Mouse (Mus musculus) spleen, adult 10 weeks (tissue): ENCODE measurements around the gene Hepacam. TPM values are rescaled to one million over a fixed set of nuclear protein-coding genes. Genes with fewer than 3 reads are reported as not detected.

Experiments used
- polyA plus RNA-seq: library from polyadenylated mRNA; stranded (reverse); fragments of 350-450 nt; fragmentation: Illumina TruSeq; extraction: RNeasy Lipid Tissue Mini Kit (QIAGEN cat#74804); gene quantifications from one replicate; pipeline ENCODE4 v1.2.3, GENCODE M21; 2015; ENCODE audit warnings: low replicate concordance; ENCODE audit not compliant: insufficient read depth

The Hepacam gene
- not detected for polyA plus RNA-seq

GRCm38 (mm10) chr9:37367301-37368080 is at the start of gene Hepacam:
Hepacam (plus strand) TSS chr9:37367351.

GRCm38 (mm10) chr9:37347988-37348642 is 19.0 kb upstream of the Hepacam start, which contains the start of gene Ccdc15:
Ccdc15 (minus strand) TSS chr9:37348432.

GRCm38 (mm10) chr9:37401802-37402201 is 34.7 kb downstream of the Hepacam start, which contains the start of gene Robo4:
Robo4 (plus strand) TSS chr9:37401897.

GRCm38 (mm10) chr9:37432720-37433421 is 65.7 kb downstream of the Hepacam start, which contains the start of gene Robo3:
Robo3 (minus strand) TSS chr9:37433246.

Other genes starting within 250 kb of the Hepacam start
- gene Pknox2, start 219.9 kb upstream of the Hepacam start, polyA plus RNA-seq, result 3.1 TPM
- 3.7 TPM for gene Tmem218, start 159.1 kb upstream of the Hepacam start, polyA plus RNA-seq
- 26.9 TPM for gene Slc37a2, start 111.6 kb upstream of the Hepacam start, polyA plus RNA-seq
- 8.6 TPM for gene Ccdc15, start 18.9 kb upstream of the Hepacam start, polyA plus RNA-seq
- gene Robo4, start 34.5 kb downstream of the Hepacam start, polyA plus RNA-seq, result 5.1 TPM
- gene Robo3, start 65.9 kb downstream of the Hepacam start, polyA plus RNA-seq, result not detected
- gene Msantd2, start 122.0 kb downstream of the Hepacam start, polyA plus RNA-seq, result 82.8 TPM
- 20.3 TPM for gene Esam, start 160.7 kb downstream of the Hepacam start, polyA plus RNA-seq
- gene Vsig2, start 171.9 kb downstream of the Hepacam start, polyA plus RNA-seq, result 4.5 TPM
- gene Nrgn, start 185.6 kb downstream of the Hepacam start, polyA plus RNA-seq, result 2.5 TPM
- 18.9 TPM for gene Siae, start 188.3 kb downstream of the Hepacam start, polyA plus RNA-seq
- 3.2 TPM for gene Spa17, start 246.4 kb downstream of the Hepacam start, polyA plus RNA-seq